Mouse (Mus musculus) spleen, adult 12 weeks (tissue): ENCODE measurements around the gene Tada1.

Source experiments
- DNase-seq: peaks from one replicate; pipeline ENCODE4 v3.0.0; 2022; ENCODE audit warnings: low spot score

Tada1 gene

DNA sequence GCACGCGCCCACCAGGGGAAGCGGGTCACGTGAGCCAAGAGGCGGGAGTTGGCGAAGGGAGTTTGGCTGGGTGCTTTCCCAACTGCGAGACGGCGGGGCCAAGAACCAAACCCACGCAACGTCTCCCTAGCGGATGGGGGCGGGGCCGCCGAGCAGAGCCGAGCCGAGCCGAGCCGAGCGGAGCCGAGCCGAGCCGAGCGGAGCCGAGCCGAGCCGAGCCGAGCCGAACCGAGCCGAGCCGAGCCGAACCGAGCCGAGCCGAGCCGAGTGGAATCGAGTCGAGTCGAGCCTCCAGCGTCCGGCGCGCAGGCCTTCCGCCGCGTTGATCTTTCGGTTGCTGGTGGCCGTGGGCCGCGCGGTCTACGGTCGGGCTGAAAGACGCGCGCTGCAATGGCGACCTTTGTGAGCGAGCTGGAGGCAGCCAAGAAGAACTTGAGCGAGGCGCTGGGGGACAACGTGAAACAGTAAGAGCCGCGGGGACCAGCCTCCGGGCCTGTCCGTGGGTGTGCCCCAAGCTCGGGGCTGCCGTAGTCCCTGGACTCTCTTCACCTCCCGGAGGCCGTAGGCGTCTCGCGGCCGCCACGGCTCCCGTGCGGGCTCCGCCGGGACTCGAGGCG, at the start of gene Tada1:
Gene Tada1, plus strand, starts transcription at position 85 of the 617 bp plus-strand sequence.
- peak; percentile 91 for DNase-seq

DNA sequence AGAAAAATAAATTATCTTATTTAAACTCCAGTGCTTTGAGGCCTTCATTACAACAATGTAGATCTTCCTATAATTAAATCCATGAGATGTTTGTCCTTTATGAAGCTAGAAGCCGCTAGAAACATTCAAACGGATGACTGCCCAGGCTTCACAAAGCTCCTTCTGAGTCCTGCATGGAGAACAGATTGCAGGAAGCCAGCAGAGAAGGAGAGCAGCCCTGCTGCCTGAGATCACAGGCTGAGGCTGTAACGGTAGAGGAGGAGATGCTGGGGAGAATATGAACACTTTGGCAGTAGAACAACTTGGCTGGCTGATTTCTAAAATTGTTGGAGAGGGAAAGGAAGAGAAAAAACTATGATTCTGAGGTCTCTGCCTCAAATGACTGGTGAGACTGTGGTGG, 48.1 kb upstream of the Tada1 start:
- no peak for DNase-seq

DNA sequence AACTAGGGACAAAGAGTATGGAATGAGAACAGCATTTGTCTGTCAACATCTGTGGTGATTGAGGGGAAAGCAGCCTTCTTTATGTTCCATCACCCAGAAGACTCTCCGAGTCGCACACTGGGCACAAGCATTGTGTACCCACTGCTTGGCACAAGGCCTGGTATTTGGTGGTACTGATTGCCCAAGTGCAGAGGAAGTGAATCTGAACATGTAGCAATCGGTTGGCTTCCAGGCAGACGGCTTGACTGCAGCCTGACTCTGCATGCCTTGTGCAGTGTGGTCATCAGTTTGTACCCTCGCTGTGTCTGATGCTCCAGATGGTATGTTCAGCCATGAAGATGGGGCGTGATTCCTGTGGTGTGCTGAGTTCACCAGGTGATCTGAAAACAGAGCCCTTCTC, 39.8 kb upstream of the Tada1 start:
- no peak for DNase-seq

DNA sequence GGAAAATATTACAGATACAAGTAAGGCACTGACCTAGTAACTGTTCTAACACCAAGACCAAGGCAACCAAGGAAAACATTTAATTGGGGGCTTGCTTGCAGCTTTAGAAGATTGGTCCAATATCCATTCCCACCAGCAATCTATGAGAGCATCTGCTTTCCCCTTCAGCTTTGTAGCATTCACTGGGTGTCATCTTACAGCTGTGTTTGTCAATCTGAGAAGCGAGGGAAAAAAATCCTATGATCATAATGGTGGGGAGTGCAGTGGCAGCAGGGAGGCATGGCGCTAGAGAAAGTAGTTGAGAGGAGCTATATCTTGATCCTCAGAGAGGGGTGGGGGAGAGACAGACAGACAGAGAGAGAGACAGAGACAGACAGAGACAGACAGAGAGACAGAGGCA, 36.8 kb upstream of the Tada1 start:
- DNase-seq, result no peak

DNA sequence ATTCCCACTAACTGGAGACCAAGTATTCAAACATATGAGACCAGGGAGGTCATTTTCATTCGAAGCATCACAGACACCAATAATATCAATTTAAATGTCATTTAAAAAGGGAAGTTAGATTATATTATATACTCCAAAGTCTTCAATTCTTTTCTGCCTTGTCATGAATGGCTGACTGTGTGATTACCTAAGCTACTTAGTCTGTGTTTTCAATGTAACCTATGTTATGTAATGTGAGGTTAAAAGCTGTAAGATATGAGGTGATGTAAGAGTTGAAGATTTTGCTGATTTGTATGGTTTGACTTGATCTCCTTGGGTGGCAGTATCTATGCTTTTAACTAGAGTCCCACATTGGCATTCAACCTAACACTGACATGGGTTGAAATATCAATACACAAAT, 36.4 kb upstream of the Tada1 start:
- no peak for DNase-seq

DNA sequence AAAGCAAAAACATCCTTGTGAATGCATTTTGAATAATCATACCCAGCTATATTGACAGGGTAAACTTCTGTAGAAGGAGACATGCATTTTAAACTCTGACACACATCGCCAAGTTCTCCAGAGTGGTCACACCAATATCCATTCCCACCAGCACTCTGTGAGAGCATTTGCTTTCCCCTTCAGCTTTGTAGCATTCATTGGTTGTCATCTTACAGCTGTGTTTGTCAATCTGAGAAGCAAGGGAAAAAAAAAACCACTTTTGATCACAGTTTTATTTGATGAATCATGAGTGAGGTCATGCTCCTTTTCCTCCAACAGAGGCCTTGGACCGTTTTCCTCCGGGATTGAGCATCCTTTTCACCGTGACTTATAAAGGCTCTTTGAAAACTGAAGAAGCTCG, 35.3 kb upstream of the Tada1 start:
- no peak for DNase-seq

DNA sequence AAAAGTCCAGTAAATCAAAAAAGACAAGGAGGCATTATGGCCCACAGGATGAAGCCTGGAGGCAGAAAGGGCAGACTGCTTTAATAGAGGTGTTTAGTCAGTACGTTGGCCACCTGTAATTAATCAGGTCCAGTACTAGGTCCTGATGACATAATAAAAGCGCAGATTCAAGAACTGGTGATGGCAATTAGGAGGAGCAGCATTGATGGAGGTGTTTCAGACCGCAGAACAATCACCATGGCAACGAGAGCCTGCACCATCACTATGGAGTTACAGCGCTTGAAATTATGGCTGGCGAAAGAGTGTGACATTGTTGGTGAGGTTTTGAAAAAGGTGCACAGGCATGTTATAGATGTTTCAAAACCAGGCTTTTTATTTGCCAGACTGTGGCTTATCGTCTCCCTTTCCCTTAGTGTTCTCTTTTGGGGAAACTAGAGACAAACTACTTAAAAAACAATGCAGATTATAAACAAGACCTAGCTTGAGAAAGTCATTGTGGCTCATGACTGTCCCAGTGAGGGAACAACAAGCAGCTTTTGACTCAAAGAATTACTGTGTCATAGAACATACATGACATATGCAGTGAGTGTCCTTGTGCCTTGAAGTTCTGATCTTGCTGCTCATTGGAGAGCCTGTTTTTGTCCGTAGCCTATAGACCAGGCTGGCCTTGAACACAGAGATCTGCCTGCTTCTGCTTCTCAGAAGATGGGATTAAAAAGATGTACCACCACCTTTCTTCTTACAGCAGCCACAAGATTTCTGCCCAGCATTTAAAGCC, 34.4 kb upstream of the Tada1 start:
- no peak for DNase-seq

DNA sequence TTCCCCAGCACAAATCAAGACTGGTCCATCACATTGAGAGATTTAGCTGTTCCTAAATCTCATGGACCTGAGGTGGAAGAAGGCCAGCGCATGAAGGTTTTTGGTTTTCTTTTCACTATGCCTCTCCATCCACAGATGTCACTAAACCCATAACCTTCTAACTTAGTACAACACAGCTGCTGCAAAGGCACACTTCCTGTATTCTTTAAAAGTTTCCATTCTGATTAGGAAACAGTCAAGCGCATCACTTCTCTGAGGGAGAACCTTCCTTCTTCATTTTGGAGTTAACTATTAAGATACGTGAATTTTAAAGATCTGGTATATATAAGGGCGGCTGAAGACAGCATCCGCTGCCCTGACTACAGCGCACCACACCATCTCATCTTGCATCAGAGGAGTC, 33.3 kb upstream of the Tada1 start:
- no peak for DNase-seq

DNA sequence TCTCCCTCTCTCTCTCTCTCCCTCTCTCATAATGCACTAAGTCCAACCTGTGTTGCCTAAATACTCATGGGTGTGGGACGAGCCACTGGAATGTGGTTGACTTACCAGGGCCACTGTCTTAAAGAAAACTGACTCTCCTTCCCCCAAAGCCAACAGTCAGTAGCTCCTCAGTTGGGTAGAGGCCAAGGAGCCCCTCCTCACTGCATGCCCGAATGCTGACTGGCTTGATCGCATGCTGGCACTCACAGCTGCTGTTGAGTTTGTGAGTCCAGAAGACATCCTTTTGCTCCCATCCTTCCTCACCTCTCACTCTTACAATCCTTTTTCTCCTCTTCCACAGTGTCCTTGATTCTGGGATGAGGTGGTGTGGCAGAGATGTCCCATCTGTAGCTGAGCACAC, 32.0 kb upstream of the Tada1 start:
- no peak for DNase-seq

DNA sequence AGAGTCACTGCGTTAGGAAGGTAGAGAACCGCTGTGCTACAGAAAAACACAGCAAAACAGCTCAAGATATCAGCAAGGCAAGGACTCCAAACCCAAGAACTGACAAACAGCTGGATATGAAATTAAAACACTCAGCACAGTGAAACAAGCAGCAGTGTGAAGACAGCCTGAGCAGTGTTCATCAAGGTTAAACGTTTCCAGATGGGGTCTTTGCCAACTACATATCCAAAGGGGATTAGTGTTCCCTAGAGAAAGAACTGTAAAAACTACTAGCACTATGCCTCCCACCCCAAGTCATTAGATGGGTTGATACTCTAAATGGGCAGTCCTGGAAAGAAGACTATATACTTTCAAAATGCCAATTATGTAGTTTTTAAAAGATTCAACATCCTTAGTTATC, 29.6 kb upstream of the Tada1 start:
- DNase-seq, result no peak

DNA sequence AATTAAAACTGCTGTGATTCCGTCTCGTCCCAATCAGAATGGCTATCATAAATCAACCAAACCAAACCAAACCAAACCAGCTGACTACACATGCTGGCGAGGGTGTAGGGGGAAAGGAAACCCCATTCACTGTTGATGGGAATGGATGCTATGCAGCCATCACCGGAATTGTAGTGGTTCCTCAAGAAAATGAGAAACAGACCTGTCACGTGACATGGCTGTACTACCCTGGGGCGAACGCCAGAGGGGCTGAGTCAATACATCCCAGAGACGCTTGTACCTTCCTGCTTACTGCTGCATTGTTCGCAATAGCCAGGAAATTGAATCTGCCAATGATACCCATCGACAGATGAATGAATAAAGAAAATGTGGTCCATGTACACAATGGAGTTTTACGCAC, 29.1 kb upstream of the Tada1 start:
- no peak for DNase-seq

DNA sequence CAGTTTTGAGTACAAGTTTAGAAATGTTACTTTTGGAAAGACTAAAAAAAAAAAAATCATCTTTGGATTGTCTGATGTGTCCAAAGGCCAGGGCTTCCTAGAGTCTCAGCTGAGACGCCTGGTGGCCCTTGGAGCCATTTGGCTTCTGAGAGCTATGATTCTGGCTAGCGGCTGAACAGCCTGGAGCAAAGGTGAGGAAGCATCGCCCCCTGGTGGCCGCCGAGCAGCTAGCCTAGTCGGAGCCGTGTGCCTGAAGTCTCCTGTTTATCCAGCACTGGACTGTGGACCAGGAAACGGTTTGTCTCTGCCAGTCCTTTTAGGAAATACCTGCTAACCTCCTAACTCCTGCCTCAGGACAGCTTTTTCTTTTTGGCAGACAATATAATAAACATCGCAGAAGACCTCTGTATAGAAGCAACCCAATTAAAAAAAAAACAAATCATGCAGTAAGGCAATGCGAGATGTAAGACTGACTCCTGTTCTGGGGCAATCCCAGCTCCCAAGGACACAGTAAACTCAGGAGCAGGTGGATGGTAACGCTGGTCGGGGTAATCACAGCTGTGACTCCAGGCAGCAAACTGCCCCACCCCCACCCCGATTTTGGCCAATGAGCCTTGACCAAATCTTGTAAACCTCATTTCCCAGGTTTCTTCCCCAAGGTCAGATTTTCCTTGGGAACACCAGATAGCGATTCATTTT, 18.6 kb upstream of the Tada1 start:
- peak; percentile 49 for DNase-seq

DNA sequence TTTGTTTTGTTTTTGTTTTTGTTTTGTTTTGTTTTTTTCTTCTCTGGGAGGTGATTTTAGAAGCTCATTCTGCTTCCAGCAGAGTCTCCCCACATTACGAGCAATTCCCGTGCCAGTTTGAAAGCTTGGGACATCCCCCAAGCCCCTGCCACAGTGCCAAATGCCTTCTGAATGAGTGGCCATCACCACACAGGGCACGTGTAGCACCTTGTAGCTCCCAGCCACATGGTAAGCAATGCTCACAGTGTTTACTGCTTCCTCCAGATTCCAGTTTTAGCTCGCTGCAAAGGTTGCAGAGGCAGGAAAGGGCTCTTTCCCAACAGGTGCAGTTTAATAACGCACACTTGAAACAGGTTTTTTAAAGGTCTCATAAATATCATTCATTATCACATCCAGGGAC, 18.0 kb upstream of the Tada1 start:
- no peak for DNase-seq

DNA sequence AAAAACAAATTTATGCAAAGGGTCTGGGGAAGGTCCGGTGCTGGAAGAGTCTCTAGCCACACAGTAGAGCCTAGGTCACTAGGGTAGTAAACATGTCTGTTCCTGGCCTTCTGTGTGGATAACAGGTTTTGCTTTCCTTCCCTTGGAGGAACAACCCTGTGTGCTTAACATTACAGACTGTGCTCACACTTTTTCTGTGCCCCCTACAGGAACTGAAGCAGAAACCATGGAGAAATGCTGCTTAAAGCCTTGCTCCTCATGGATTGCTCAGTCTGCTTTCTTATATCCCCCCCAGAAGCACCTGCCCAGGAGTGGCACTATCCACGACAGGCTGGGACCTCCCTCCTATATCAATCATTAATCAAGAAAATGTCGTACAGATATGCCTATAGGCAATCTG, 17.1 kb upstream of the Tada1 start:
- no peak for DNase-seq

DNA sequence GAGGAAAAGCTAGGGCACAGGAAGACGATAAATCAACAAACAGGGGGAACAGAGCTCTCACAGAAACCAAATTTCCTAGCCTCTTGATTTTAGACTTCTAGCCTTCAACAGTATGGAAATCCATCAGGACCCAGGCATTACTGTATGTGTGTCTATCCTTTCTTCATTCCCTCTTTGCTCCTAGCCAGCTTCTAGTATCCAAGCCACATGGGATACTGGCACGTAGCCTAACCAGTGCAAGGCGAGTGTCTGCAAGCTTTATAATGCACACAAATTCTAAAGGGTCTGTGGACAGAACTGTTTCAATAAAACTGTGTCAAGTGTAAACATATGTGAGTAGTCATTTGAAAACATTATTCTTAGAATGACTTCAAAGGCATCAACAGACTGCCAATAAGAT, 16.2 kb upstream of the Tada1 start:
- no peak for DNase-seq

DNA sequence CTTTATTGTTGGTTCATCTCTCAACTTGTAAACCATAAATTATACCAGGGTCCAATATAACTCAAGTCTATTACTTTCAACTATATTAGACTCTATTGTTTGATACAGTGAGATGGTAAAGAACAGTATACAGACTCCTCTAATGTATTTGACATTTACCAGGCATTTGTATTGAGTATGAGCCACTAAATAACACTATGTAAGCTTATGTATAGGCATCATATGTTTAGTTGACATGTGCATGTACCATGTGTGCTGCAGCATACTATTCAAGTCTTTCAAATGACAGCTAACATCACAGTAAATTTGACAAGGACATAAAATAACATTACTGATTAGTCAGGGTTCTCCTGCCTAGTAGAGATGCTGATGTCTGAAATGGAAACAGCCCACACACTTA, 15.8 kb upstream of the Tada1 start:
- no peak for DNase-seq

DNA sequence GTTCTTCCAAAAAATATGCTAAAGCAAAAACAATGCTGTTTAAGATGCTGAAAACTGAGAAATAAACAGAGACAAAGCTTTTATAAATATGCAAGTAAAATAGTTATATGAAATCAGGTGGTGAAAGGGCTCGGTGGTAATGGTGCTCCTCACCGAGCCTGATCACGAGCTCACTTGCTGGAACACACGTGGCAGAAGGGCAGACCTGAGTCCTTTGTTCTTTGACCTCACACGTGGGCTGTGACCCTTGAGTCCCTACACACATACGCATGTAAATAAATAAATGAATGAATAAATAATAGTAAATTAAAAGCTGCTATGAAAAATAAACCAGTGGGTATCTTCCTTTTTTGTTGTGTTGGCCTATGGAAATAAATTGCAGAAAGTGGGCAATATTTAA, 1.7 kb upstream of the Tada1 start:
- DNase-seq, result no peak

DNA sequence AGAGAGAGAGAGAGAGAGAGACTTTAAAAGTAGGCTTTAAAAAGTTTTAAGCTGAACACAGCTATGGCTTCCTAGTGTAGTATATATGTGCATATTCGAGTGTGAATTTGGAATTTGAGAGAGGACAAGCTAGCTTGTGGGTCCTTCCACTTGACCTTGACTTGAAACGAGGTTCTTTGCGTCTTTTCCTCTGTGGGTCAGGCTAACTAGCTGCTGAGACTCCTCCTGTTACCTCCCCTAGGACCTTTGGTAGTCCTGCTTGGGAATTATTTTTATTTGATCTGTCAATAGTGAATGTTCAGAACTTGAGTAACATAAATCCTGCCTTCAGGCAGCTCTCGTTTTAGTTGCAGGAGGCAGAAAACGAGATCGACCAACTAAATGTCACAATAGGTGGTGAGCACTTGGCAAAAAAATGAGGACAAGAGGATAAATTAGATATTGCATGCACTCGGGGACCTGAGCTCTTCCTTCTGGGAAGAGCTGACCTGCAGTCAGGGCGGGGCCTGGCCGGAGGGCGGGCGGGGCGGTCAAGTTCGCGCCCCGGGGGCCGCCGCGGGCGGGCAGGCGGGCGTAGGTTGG, 375 bp upstream of the Tada1 start:
- DNase-seq, result no peak

DNA sequence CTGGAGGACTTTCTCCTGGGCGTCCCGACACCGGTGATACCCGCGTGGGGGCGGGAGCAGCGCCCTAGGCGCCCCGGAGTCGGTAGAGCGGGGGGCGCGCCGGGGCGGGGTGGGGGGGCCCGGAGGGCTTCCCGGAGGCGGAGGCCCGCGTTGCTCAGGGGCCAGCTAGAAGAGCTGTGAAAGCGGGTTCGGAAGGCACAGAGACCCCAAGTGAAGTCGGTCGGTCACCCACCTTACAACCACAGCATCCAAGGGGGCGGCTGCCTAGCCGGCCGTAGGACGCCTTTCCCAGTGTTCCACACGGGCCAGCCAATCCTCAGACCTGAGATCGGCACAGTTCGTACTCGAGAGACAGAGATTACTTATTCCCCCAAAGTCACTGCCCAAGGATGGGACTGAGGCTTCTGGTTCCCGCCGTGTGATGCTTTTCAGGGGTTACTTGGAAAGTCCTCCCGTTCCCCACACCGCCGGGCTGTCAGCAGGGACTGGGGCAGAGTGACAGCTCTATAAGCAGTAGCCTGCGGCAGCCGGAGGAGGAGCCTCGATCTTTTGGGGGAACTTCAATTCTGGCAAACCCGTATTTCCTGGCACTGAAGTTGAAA, 834 bp downstream of the Tada1 start:
- peak; percentile 56 for DNase-seq

DNA sequence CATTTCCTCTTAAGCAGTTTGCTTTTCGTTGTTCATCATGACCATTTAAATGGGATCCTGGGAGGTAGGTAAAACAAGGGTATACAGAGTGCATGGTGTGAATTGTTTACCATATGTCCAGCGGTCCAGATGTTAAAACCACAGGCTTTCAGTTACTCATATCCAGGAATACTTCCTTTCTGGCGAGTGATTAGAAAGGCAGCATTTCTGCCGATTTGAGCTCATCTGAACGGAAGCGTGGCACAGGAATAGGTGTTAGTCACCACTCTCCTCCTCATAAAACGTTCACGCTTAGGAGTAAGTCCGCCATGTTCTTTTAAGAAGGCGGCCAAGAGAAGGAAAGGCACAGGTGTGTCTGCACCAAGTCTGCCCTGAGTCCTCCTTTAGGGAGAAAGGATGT, 2.4 kb downstream of the Tada1 start:
- DNase-seq, result no peak

DNA sequence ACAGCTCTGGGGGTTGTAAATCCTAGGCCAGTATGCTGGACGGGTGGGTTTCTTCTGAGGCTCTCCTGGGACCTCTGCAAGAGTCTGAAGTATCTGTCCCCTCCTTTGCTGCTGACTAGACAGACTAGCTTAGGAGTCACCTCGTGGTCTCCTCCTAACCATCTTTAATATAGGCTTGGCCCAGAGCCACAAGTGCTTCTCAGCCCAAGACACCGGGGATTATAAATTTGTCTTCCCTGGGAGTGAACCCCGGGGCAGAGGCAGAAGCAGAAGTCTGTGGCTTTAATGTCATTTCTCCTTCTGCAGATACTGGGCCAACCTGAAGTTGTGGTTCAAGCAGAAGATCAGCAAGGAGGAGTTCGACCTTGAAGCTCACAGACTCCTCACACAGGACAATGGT, 2.9 kb downstream of the Tada1 start:
- no peak for DNase-seq

DNA sequence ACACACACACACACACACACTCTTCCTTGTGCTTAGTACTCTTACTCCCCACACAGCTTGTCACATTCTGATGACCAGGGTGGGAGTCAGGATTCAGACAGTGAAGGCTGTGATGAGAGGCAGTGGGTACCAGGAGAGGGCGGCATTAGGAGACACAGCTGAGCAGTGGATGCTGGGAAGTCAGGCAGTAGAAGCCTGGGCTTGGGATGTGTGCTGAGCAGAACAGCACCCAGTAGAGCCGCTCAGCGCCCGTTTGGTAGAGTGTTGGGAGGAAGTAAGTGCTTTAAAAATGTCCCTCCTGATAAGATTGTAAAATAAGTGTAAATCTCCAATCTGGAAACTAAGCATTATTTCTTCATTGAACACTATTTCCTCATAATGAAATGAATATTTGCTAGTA, 3.7 kb downstream of the Tada1 start:
- DNase-seq, result no peak

DNA sequence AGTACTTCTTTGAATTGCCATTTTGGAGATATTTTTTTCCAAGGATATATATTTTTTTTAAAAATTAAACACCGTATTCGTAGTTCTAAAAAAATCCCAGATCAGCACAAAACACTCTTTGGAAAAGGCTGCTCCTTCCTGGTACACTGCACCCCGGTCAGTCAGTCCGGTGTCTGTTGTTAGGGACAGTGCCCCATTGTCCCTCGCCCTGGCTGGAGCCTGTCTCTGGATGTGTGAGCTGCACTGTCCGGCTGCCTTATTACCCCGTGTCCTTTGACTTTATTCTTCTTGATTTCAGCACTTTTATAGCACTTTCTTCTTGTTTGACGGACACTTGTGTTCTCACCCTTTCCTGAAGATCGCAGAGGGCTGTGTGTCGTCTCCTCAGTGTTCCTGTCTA, 5.7 kb downstream of the Tada1 start:
- no peak for DNase-seq
